Mouse (Mus musculus): Measurements from ENCODE around the gene P3h4. TPM values are rescaled to one million over a fixed set of nuclear protein-coding genes. Genes with fewer than 3 reads are reported as not detected.

Gene P3h4
- total RNA-seq, 2 experiments from 2014 or later, result 8.9 TPM

GRCm38 (mm10) chr11:100408835-100409462 lies 5.7 kb downstream of the P3h4 start:
- no peak for DNase-seq (ENCODE audit: low spot score in 2 of 2)

GRCm38 (mm10) chr11:100408076-100408834 lies 6.4 kb downstream of the P3h4 start:
- DNase-seq (ENCODE audit: low spot score in 2 of 2), result peak; percentile 64 to 77

GRCm38 (mm10) chr11:100406995-100407705 lies 7.5 kb downstream of the P3h4 start:
- no peak for DNase-seq (ENCODE audit: low spot score in 2 of 2)

GRCm38 (mm10) chr11:100406273-100406672 lies 8.4 kb downstream of the P3h4 start:
- DNase-seq (ENCODE audit: low spot score in 2 of 2), result no peak

GRCm38 (mm10) chr11:100404456-100405074 lies 10.1 kb downstream of the P3h4 start:
- no peak for DNase-seq (ENCODE audit: low spot score in 2 of 2)

- DNase-seq (ENCODE audit: low spot score in 2 of 2), result no peak
Observed at GRCm38 (mm10) chr11:100403445-100404134, 11.0 kb downstream of the P3h4 start.

- no peak for DNase-seq (ENCODE audit: low spot score in 2 of 2)
Observed at GRCm38 (mm10) chr11:100402682-100403081, 12.0 kb downstream of the P3h4 start.

- DNase-seq (ENCODE audit: low spot score in 2 of 2), result no peak
Observed at GRCm38 (mm10) chr11:100402240-100402639, 12.4 kb downstream of the P3h4 start.

GRCm38 (mm10) chr11:100400842-100401241 lies 13.8 kb downstream of the P3h4 start:
- no peak for DNase-seq (ENCODE audit: low spot score in 2 of 2)

GRCm38 (mm10) chr11:100399727-100400538 lies 14.7 kb downstream of the P3h4 start:
- no peak for DNase-seq (ENCODE audit: low spot score in 2 of 2)

GRCm38 (mm10) chr11:100399320-100399719 lies 15.3 kb downstream of the P3h4 start:
- no peak for DNase-seq (ENCODE audit: low spot score in 2 of 2)

- DNase-seq (ENCODE audit: low spot score in 2 of 2), result no peak
Observed at GRCm38 (mm10) chr11:100398517-100398916, 16.1 kb downstream of the P3h4 start.

- peak; percentile 100 for DNase-seq (ENCODE audit: low spot score in 2 of 2)
Observed at GRCm38 (mm10) chr11:100397600-100398389, 16.8 kb downstream of the P3h4 start, which contains the start of gene Jup. Gene Jup, minus strand, starts transcription at chr11:100397763.

- peak in 1 of 2 experiments; percentile 46 for DNase-seq (ENCODE audit: low spot score in 2 of 2)
Observed at GRCm38 (mm10) chr11:100396886-100397599, 17.6 kb downstream of the P3h4 start.

- DNase-seq (ENCODE audit: low spot score in 2 of 2), result no peak
Observed at GRCm38 (mm10) chr11:100395861-100396631, 18.6 kb downstream of the P3h4 start.

GRCm38 (mm10) chr11:100395200-100395599 lies 19.4 kb downstream of the P3h4 start:
- DNase-seq (ENCODE audit: low spot score in 2 of 2), result no peak

GRCm38 (mm10) chr11:100394353-100395074 lies 20.1 kb downstream of the P3h4 start:
- no peak for DNase-seq (ENCODE audit: low spot score in 2 of 2)
